Mouse (Mus musculus) neutrophil, adult 83 days (primary cell): ENCODE data around the gene Heatr4. TPM values are rescaled to one million over a fixed set of nuclear protein-coding genes. Genes with fewer than 3 reads are reported as not detected.

Experiments used
- total RNA-seq, 2 experiments: library from RNA; stranded (reverse); gene quantifications; one replicate each; pipeline ENCODE4 v1.2.4; 2023

Heatr4 gene
- total RNA-seq, result not detected

DNA sequence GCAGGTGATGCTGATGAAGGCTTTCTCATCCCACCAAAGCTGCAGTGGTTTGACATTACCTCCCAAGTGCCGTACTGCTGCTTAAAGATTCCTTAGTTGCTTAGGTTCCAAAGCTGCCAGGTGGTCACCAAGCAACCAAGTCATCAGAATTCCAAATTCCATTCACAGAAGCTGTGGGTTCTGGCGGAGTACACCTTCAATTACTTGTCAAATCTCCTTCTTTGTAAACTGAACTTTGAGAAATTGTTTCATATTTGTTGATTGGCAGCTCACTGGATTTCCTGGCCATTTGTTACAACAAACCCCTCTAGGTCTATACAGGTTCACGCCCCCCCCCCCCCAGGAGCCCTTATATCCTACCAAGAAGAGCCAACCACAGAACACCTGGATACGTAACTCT lies at the start of gene Heatr4:
TSS of gene Heatr4 (minus strand) at position 101 of the 400 bp plus-strand sequence.

DNA sequence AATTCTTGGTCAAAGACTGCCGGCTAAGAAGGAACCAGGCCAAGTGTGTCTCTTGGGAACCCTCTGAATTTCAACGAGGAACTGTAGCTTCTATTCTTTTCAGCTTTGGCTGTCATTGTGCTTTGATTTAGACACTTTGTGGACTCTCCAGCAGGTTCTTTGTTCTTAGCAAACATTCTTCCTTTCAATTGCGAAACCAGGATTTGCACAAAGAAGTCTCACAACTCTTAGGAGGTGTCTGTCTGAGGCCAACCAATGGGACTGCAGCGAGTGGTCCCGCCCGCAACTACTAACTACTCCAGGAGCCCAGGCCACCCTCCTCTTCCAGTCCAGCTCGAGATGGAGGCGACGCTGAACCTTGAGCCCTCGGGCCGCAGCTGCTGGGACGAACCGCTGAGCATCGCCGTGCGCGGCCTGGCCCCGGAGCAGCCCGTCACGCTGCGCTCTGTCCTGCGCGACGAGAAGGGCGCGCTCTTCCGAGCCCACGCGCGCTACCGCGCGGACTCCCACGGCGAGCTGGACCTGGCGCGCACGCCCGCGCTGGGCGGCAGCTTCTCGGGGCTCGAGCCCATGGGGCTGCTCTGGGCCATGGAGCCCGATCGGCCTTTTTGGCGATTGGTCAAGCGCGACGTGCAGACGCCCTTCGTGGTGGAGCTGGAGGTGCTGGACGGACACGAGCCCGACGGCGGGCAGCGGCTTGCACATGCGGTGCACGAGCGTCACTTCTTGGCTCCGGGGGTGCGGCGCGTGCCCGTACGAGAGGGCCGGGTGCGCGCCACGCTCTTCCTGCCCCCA lies 24.7 kb upstream of the Heatr4 start, which contains the start of gene Acot1:
TSS of gene Acot1 (plus strand) at position 320 of the 795 bp plus-strand sequence.

DNA sequence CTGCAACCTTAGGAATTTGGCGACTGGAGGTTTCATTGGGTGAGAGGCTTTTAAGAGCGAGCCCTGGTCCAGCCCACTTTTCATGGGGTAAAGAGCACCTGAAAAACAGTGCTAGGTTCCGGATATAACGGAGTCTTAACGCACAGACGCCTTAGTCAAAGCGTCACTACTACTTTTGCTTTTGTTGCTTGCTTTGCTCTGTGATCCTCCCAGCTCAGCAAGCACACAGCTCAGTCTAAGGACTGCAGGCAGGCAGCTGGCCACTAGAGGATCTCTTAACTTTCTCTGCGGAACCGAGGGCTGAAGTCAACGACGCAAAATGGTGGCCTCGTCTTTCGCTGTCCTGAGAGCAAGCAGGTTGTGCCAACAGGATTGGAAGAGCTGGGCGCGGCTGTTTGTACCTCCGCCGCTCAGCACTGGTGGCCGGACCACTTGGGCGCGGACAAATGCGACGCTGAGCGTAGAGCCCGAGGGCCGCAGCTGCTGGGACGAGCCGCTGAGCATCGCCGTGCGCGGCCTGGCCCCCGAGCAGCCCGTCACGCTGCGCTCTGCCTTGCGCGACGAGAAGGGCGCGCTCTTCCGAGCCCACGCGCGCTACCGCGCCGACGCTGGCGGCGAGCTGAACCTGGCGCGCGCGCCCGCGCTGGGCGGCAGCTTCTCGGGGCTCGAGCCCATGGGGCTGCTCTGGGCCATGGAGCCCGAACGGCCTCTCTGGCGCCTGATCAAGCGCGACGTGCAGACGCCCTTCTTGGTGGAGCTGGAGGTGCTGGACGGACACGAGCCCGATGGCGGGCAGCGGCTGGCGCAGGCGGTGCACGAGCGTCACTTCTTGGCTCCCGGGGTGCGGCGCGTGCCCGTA lies 3.2 kb upstream of the Heatr4 start, which contains the start of gene Acot2:
TSS of gene Acot2 (plus strand) at position 279 of the 859 bp plus-strand sequence.

GRCm38 (mm10) chr12:83950493-83950839 lies 34.2 kb downstream of the Heatr4 start, which contains the start of gene Riox1:
Gene Riox1 (plus strand): TSS chr12:83950608.

GRCm38 (mm10) chr12:83921535-83922381 lies 62.9 kb downstream of the Heatr4 start, which contains the start of gene Numb:
Gene Numb (minus strand): TSS chr12:83921934.

Other genes with a start within 250 kb of the Heatr4 start
- not detected for gene Papln, start 221.2 kb downstream of the Heatr4 start, total RNA-seq
- gene Numb, start 62.9 kb downstream of the Heatr4 start, total RNA-seq, result 100 to 1,000 TPM; 107 to 116 TPM
- gene Riox1, start 34.2 kb downstream of the Heatr4 start, total RNA-seq, result 10 to 100 TPM; 42.3 to 49.1 TPM
- gene Acot2, start 3.0 kb upstream of the Heatr4 start, total RNA-seq, result 1 to 10 TPM; 4.3 to 5.3 TPM
- gene Acot1, start 24.6 kb upstream of the Heatr4 start, total RNA-seq, result 10 to 100 TPM; 20.0 to 20.2 TPM
- gene Acot4, start 53.5 kb upstream of the Heatr4 start, total RNA-seq, result under 1 TPM in 1 of 2 experiments, not detected in 1; 0.11 TPM
- gene Gm49366, start 54.1 kb upstream of the Heatr4 start, total RNA-seq, result not detected
- not detected for gene Acot3, start 67.3 kb upstream of the Heatr4 start, total RNA-seq
- not detected for gene Acot5, start 84.5 kb upstream of the Heatr4 start, total RNA-seq
- under 1 TPM; 0.55 to 0.83 TPM for gene Acot6, start 115.8 kb upstream of the Heatr4 start, total RNA-seq
- gene Dnal1, start 129.5 kb upstream of the Heatr4 start, total RNA-seq, result 1 to 10 TPM in 1 of 2 experiments, under 1 TPM in 1; 0.18 to 1.3 TPM
- gene Pnma1, start 163.6 kb upstream of the Heatr4 start, total RNA-seq, result 1 to 10 TPM; 1.9 to 2.9 TPM
- gene Elmsan1, start 234.0 kb upstream of the Heatr4 start, total RNA-seq, result 10 to 100 TPM; 66.3 to 71.8 TPM